Mouse (Mus musculus) ES-E14 (cell line): ENCODE measurements at regions not wholly inside any gene's neighbourhood (a gene's known extent, or its start where the extent isn't known, plus 50 kb on each side); places are given as distances from the start of the nearest gene placed in this dataset.

Experiments
- DNase-seq: peaks from one replicate; pipeline ENCODE4 v3.0.0-alpha.2; 2013; ENCODE audit warnings: low read depth, low spot score
- H3K27ac ChIP-seq: 2 replicates; pipeline ENCODE4 v1.5.1; 2012; ENCODE audit warnings: low read depth, mild to moderate bottlenecking, low read length, moderate library complexity, mixed read lengths; ENCODE audit not compliant: poor library complexity, insufficient read depth, severe bottlenecking
- H3K36me3 ChIP-seq: 2 replicates; pipeline ENCODE4 v1.6.1; 2012; ENCODE audit warnings: mild to moderate bottlenecking, low read length, moderate library complexity, mixed read lengths; ENCODE audit not compliant: control insufficient read depth, poor library complexity, insufficient read depth, severe bottlenecking
- H3K4me1 ChIP-seq, 2 experiments: fragments of 150-350 bp in 1 of 2; sonication (generic) in 1 of 2; 2 replicates each; pipeline ENCODE4 v1.6.1; 2012; ENCODE audit warnings: low read length in 2 of 2, mild to moderate bottlenecking in 1 of 2, mixed read lengths in 1 of 2; ENCODE audit not compliant: control insufficient read depth in 2 of 2, insufficient read depth in 2 of 2, poor library complexity in 1 of 2
- H3K4me3 ChIP-seq, 2 experiments: fragments of 150-350 bp in 1 of 2; sonication (generic) in 1 of 2; 2 replicates each; pipeline ENCODE4 v1.5.1; 2012; ENCODE audit warnings: low read length in 2 of 2, low read depth in 1 of 2, mild to moderate bottlenecking in 1 of 2, mixed read lengths in 1 of 2; ENCODE audit not compliant: insufficient read depth in 1 of 2, poor library complexity in 1 of 2, severe bottlenecking in 1 of 2
- H3K9ac ChIP-seq: 2 replicates; pipeline ENCODE4 v1.6.1; 2012; ENCODE audit warnings: low read depth, mild to moderate bottlenecking, low read length, mixed read lengths; ENCODE audit not compliant: poor library complexity, insufficient read depth, severe bottlenecking
- H3K9me3 ChIP-seq: fragments of 150-350 bp; sonication (generic); 2 replicates; pipeline ENCODE4 v1.6.1; 2012; ENCODE audit warnings: low read depth, mild to moderate bottlenecking, low read length; ENCODE audit not compliant: control insufficient read depth, insufficient read depth
- CHD2 ChIP-seq: IDR thresholded peaks from 2 replicates; pipeline ENCODE4 v1.6.1; 2014; ENCODE audit warnings: mild to moderate bottlenecking, low read depth, low read length, inconsistent platforms
- HCFC1 ChIP-seq: IDR thresholded peaks from 2 replicates; pipeline ENCODE4 v1.6.1; 2012; ENCODE audit warnings: low read length, inconsistent platforms, borderline replicate concordance; ENCODE audit not compliant: insufficient read depth
- MAFK ChIP-seq: IDR thresholded peaks from 2 replicates; pipeline ENCODE4 v1.6.1; 2014; ENCODE audit warnings: mild to moderate bottlenecking, low read depth, low read length, inconsistent platforms; ENCODE audit not compliant: insufficient read depth
- ZC3H11A ChIP-seq: IDR thresholded peaks from 2 replicates; pipeline ENCODE4 v1.6.1; 2012; ENCODE audit warnings: low read depth, mild to moderate bottlenecking, inconsistent platforms, low read length, borderline replicate concordance
- ZNF384 ChIP-seq: IDR thresholded peaks from 2 replicates; pipeline ENCODE4 v1.6.1; 2012; ENCODE audit warnings: low read depth, low read length, inconsistent platforms
- in situ Hi-C, 2 experiments: fragments of 600-800 bp; cut with MboI; formaldehyde crosslinking; loops; one replicate each; pipeline ENCODE4 v1.15.1; 2025; ENCODE audit warnings: low sequenced_read_pairs in 2 of 2, inconsistent platforms in 1 of 2; ENCODE audit not compliant: unreplicated experiment in 2 of 2

DNA sequence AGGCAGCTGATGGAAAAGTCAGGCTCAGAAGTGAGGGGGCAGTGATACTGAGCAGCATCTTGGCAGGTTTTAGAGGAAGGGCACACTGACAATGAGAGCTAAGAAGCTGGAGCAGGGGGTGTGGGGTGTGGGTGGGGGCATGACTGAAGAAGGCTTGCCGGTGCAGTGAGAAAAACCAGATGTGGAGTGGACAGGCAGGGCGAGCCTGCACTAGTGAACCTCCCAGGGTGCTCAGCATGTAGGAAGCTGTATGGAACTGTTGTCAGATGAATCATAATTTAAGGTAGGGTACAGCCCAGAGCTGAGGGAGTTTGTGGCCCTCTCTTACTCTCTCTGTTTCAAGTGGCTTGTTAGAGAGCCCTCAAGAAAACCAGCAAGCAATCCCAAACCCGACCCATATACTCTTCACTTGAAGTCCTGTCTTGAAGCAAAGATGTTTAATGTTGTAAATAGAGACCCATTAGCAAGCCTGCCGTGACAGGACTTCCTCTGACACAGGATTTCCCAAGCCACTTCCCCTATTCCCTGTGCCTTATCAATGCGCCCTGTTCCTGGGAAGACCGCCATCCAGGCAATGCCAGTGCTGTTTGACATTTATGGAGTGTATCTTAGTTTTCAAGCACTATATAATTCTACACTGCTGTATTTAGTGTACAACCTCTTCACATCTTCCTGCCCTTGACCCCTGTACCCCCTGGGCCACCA, 90.4 kb upstream of the Npvf start:
- Histone ChIP-seq H3K4me3 (no peak overlapping the region), H3K4me1 (no peaks in the 10 kb centered on the region), H3K9me3 (no peaks in the 10 kb centered on the region), H3K36me3 (no peaks in the 10 kb centered on the region), H3K9ac (no peak overlapping the region), H3K27ac (no peak overlapping the region)
- no peak for TF ChIP-seq ZNF384
- no peak for TF ChIP-seq ZC3H11A
- no peak for TF ChIP-seq CHD2
- no peak for TF ChIP-seq HCFC1
- no peak for TF ChIP-seq MAFK
- DNase-seq = no peak
- in situ Hi-C loops = no loop called here

DNA sequence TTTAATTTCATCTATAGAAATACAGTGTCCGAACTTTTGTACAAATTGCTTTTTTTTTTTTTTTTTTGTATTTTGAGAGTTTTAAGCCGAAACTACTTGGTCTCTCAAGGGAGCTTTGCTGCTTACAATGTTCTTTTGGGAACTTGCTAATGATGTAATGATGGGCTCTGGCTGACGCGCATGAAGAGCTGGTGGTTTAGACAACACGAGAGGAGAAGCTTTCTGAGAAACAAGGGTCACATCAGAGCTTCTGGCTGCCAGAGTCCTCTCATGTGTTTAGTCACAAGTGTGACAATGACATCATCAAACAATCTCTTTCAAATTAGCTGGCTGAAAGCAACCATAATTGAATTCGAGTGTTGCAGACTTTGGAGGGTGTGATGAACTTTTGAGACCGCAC, 98.9 kb upstream of the Npvf start:
- H3K4me1 ChIP-seq = no peaks in the 10 kb centered on the region
- DNase-seq = no peak
- H3K36me3 ChIP-seq = no peaks in the 10 kb centered on the region
- no peak overlapping the region for H3K9ac ChIP-seq
- in situ Hi-C loops = no loop called here
- no peaks in the 10 kb centered on the region for H3K9me3 ChIP-seq
- H3K27ac ChIP-seq = no peak overlapping the region
- no peak for TF ChIP-seq HCFC1
- no peak for TF ChIP-seq ZNF384
- no peak for TF ChIP-seq MAFK
- no peak for TF ChIP-seq CHD2
- no peak for TF ChIP-seq ZC3H11A
- no peak overlapping the region for H3K4me3 ChIP-seq

DNA sequence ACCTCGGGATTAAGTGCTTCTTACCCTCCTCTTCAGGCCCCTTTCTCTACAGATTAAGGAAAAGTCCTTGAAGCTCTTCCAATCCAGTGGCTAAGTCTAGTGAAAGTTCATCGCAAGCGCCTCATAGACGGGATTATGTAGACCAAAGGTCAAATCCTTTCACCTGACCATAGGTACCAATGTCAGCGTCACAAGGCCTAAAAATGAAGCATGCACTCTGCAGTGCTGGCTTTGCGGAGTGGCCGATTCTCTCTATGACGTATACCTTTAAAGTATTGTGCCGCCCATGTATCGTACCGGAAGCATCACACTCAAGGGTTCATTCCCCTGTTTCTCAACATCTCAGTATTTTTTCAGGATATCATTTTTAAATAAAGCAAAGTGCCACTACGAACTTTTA, 100.5 kb upstream of the Npvf start:
- Histone ChIP-seq H3K4me3 (no peak overlapping the region), H3K9me3 (no peaks in the 10 kb centered on the region), H3K36me3 (no peaks in the 10 kb centered on the region), H3K27ac (no peak overlapping the region), H3K9ac (no peak overlapping the region), H3K4me1 (no peaks in the 10 kb centered on the region)
- no peak for TF ChIP-seq ZC3H11A
- TF ChIP-seq CHD2 = no peak
- TF ChIP-seq ZNF384 = no peak
- TF ChIP-seq HCFC1 = no peak
- no peak for TF ChIP-seq MAFK
- in situ Hi-C loops = no loop called here
- DNase-seq = no peak

GRCm38 (mm10) chr6:50760367-50760766, 106.1 kb upstream of the Npvf start:
- Histone ChIP-seq H3K4me1 (no peaks in the 10 kb centered on the region), H3K36me3 (no peaks in the 10 kb centered on the region), H3K4me3 (no peak overlapping the region), H3K9ac (no peak overlapping the region), H3K9me3 (no peaks in the 10 kb centered on the region), H3K27ac (no peak overlapping the region)
- TF ChIP-seq MAFK = no peak
- no peak for TF ChIP-seq HCFC1
- no peak for TF ChIP-seq ZNF384
- TF ChIP-seq ZC3H11A = no peak
- no peak for TF ChIP-seq CHD2
- in situ Hi-C loops = no loop called here
- DNase-seq = no peak

GRCm38 (mm10) chr6:50763121-50763520, 108.9 kb upstream of the Npvf start:
- Histone ChIP-seq H3K4me1 (no peaks in the 10 kb centered on the region), H3K9me3 (no peaks in the 10 kb centered on the region), H3K27ac (no peak overlapping the region), H3K4me3 (no peak overlapping the region), H3K36me3 (no peaks in the 10 kb centered on the region), H3K9ac (no peak overlapping the region)
- in situ Hi-C loops = no loop called here
- DNase-seq = no peak
- TF ChIP-seq MAFK = no peak
- peak; percentile 50; the same call in 1 of the 2 replicates for TF ChIP-seq CHD2
